Mouse (Mus musculus) forebrain, postnatal 0 days (tissue): ENCODE results near the gene Smim24. TPM values are rescaled to one million over a fixed set of nuclear protein-coding genes. Genes with fewer than 3 reads are reported as not detected.

Source experiments
- ATAC-seq: fragments of 200-750 bp; cut with Nextera tagmentation; 2 replicates; pipeline ENCODE4 v1.8.0; 2017; ENCODE audit warnings: mild to moderate bottlenecking, moderate library complexity
- DNase-seq: peaks from one replicate; pipeline ENCODE4 v3.0.0-alpha.2; 2015
- H3K27ac ChIP-seq: fragments of 300-500 bp; sonication (generic); 2 replicates; pipeline ENCODE4 v1.5.1; 2014; ENCODE audit warnings: low read depth, mild to moderate bottlenecking, antibody characterized with exemption, low read length, moderate library complexity, mixed read lengths
- H3K27me3 ChIP-seq: fragments of 300-500 bp; sonication (generic); 2 replicates; pipeline ENCODE4 v1.6.1; 2014; ENCODE audit warnings: mild to moderate bottlenecking, low read length, mixed read lengths; ENCODE audit not compliant: insufficient read depth
- H3K36me3 ChIP-seq: fragments of 300-500 bp; sonication (generic); 2 replicates; pipeline ENCODE4 v1.6.1; 2014; ENCODE audit warnings: mild to moderate bottlenecking, moderate library complexity; ENCODE audit not compliant: insufficient read depth
- H3K4me1 ChIP-seq: fragments of 300-500 bp; sonication (generic); 2 replicates; pipeline ENCODE4 v1.6.1; 2014; ENCODE audit warnings: antibody characterized with exemption; ENCODE audit not compliant: insufficient read depth
- H3K4me2 ChIP-seq: fragments of 300-500 bp; sonication (generic); 2 replicates; pipeline ENCODE4 v1.6.1; 2014; ENCODE audit warnings: low read depth, mild to moderate bottlenecking, moderate library complexity
- H3K4me3 ChIP-seq: fragments of 300-500 bp; sonication (generic); 2 replicates; pipeline ENCODE4 v1.5.1; 2014; ENCODE audit warnings: low read depth, low read length, mixed read lengths
- H3K9ac ChIP-seq: fragments of 300-500 bp; sonication (generic); 2 replicates; pipeline ENCODE4 v1.6.1; 2014; ENCODE audit warnings: mild to moderate bottlenecking
- H3K9me3 ChIP-seq: fragments of 300-500 bp; sonication (generic); 2 replicates; pipeline ENCODE4 v1.6.1; 2016; ENCODE audit warnings: low read length
- CTCF ChIP-seq: sonication (generic); IDR thresholded peaks from 2 replicates; pipeline ENCODE4 v1.5.1; 2016; ENCODE audit warnings: antibody characterized with exemption, control low read depth, low read depth
- microRNA-seq, 2 experiments: library from miRNA; unstranded; fragments of <30 nt; microRNA quantifications; one replicate each; pipeline ENCODE4; 2016
- polyA plus RNA-seq: library from polyadenylated mRNA; unstranded; fragments of >200 nt; fragmentation: Nextera tagmentation; extraction: Ambion mirVana; gene quantifications from 2 replicates; pipeline ENCODE4 v1.2.1, GENCODE M21; 2015
- total RNA-seq: library from RNA; depleted of rRNA; stranded (reverse); fragments of >200 nt; gene quantifications from 2 replicates; pipeline ENCODE4 v1.2.3, GENCODE M21; 2014; rRNA removed

Smim24 gene
- total and polyA plus RNA-seq, 2 experiments from 2014 or later = 1.3 to 1.7 TPM

DNA sequence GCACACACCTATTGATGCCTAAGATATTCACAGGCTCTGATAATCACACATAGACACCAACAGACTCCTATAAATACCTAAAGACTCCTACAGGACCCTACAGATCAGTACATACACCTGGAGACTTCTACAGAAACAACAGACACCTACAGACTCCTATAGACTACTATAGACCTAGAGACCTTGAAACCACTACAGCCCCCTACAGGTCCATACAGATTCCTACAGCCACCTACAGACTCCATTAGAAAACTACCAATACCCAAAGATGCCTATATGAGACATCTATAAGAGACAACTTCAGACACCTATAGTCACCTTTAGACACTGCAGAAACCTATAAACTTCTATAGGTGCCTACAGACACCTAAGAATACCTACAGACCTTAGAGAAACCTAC, 48.2 kb downstream of the Smim24 start:
- TF ChIP-seq CTCF = peak; percentile 38; the same call in 1 of the 2 replicates
- H3K36me3 ChIP-seq = no peaks in the 10 kb centered on the region
- no peak overlapping the region for H3K4me3 ChIP-seq
- H3K4me1 ChIP-seq = no peaks in the 10 kb centered on the region
- ATAC-seq (no peak), DNase-seq (no peak)
- no peak overlapping the region for H3K9ac ChIP-seq
- H3K27ac ChIP-seq = no peak overlapping the region
- H3K4me2 ChIP-seq = no peak overlapping the region
- H3K9me3 ChIP-seq = no peaks in the 10 kb centered on the region
- peaks cover 8% of the 10 kb centered on the region; the same call in 1 of the 2 replicates for H3K27me3 ChIP-seq

Small RNA genes within 50 kb of the gene (microRNA-seq; reads per million reads assigned to microRNA genes)
- gene Mir1191b (0.39 to 0.98 reads per million in 2 experiments), gene Mir6913 (0 to 1.2 reads per million in 2 experiments)

Other genes with a start within 250 kb of the Smim24 start
Only the 30 nearest of the 34 such genes appear.
- gene Dapk3, start 210.0 kb upstream of the Smim24 start, total RNA-seq = 64.6 and 68.9 TPM in 2 replicates
- 58.1 TPM in 2 replicates for gene Dapk3, start 210.0 kb upstream of the Smim24 start, polyA plus RNA-seq
- gene 4930442H23Rik, start 209.2 kb upstream of the Smim24 start, total RNA-seq = not detected in 2 replicates
- 0.11 and 0.24 TPM in 2 replicates for gene 4930442H23Rik, start 209.2 kb upstream of the Smim24 start, polyA plus RNA-seq
- 0.08 TPM in 1 of 2 replicates, not detected in the other for gene Nmrk2, start 191.0 kb upstream of the Smim24 start, total RNA-seq
- not detected in 2 replicates for gene Nmrk2, start 191.0 kb upstream of the Smim24 start, polyA plus RNA-seq
- gene Atcay, start 162.2 kb upstream of the Smim24 start, total RNA-seq = 163 and 170 TPM in 2 replicates
- gene Atcay, start 162.2 kb upstream of the Smim24 start, polyA plus RNA-seq = 78.8 and 79.2 TPM in 2 replicates
- gene Zfr2, start 159.9 kb upstream of the Smim24 start, total RNA-seq = 51.0 and 52.1 TPM in 2 replicates
- gene Zfr2, start 159.9 kb upstream of the Smim24 start, polyA plus RNA-seq = 13.0 and 18.7 TPM in 2 replicates
- gene Matk, start 140.1 kb upstream of the Smim24 start, total RNA-seq = 87.3 and 113 TPM in 2 replicates
- 66.4 and 79.4 TPM in 2 replicates for gene Matk, start 140.1 kb upstream of the Smim24 start, polyA plus RNA-seq
- gene Mrpl54, start 126.1 kb upstream of the Smim24 start, total RNA-seq = 90.2 and 94.9 TPM in 2 replicates
- 134 and 148 TPM in 2 replicates for gene Mrpl54, start 126.1 kb upstream of the Smim24 start, polyA plus RNA-seq
- 43.3 and 44.6 TPM in 2 replicates for gene Apba3, start 126.1 kb upstream of the Smim24 start, total RNA-seq
- 22.8 and 24.8 TPM in 2 replicates for gene Apba3, start 126.1 kb upstream of the Smim24 start, polyA plus RNA-seq
- 6.3 and 8.5 TPM in 2 replicates for gene Tjp3, start 101.5 kb upstream of the Smim24 start, total RNA-seq
- 5.7 and 6.4 TPM in 2 replicates for gene Tjp3, start 101.5 kb upstream of the Smim24 start, polyA plus RNA-seq
- gene Pip5k1c, start 100.1 kb upstream of the Smim24 start, total RNA-seq = 189 and 229 TPM in 2 replicates
- 110 and 130 TPM in 2 replicates for gene Pip5k1c, start 100.1 kb upstream of the Smim24 start, polyA plus RNA-seq
- gene Cactin, start 71.9 kb upstream of the Smim24 start, total RNA-seq = 24.2 and 43.4 TPM in 2 replicates
- 19.9 and 24.2 TPM in 2 replicates for gene Cactin, start 71.9 kb upstream of the Smim24 start, polyA plus RNA-seq
- 2.4 and 3.9 TPM in 2 replicates for gene Tbxa2r, start 64.3 kb upstream of the Smim24 start, total RNA-seq
- 3.3 and 3.4 TPM in 2 replicates for gene Tbxa2r, start 64.3 kb upstream of the Smim24 start, polyA plus RNA-seq
- 0.15 TPM in 1 of 2 replicates, not detected in the other for gene Gipc3, start 49.8 kb upstream of the Smim24 start, total RNA-seq
- not detected in 2 replicates for gene Gipc3, start 49.8 kb upstream of the Smim24 start, polyA plus RNA-seq
- 15.1 and 21.6 TPM in 2 replicates for gene Hmg20b, start 42.6 kb upstream of the Smim24 start, total RNA-seq
- gene Hmg20b, start 42.6 kb upstream of the Smim24 start, polyA plus RNA-seq = 25.1 and 25.2 TPM in 2 replicates
- gene Mfsd12, start 35.6 kb upstream of the Smim24 start, total RNA-seq = 19.8 and 23.4 TPM in 2 replicates
- gene Mfsd12, start 35.6 kb upstream of the Smim24 start, polyA plus RNA-seq = 10.1 TPM in 2 replicates
- gene 4930404N11Rik, start 27.2 kb upstream of the Smim24 start, total RNA-seq = not detected in 2 replicates
- 0.16 and 0.20 TPM in 2 replicates for gene 4930404N11Rik, start 27.2 kb upstream of the Smim24 start, polyA plus RNA-seq
- 60.2 and 67.2 TPM in 2 replicates for gene Fzr1, start 14.5 kb upstream of the Smim24 start, total RNA-seq
- 128 and 132 TPM in 2 replicates for gene Fzr1, start 14.5 kb upstream of the Smim24 start, polyA plus RNA-seq
- gene Dohh, start 8.6 kb upstream of the Smim24 start, total RNA-seq = 126 and 139 TPM in 2 replicates
- gene Dohh, start 8.6 kb upstream of the Smim24 start, polyA plus RNA-seq = 111 and 125 TPM in 2 replicates
- gene Gm48551, start 8.6 kb upstream of the Smim24 start, total RNA-seq = 2.5 and 3.3 TPM in 2 replicates
- gene Gm48551, start 8.6 kb upstream of the Smim24 start, polyA plus RNA-seq = 5.0 and 7.3 TPM in 2 replicates
- 5.8 and 16.6 TPM in 2 replicates for gene Gm48552, start 4.0 kb upstream of the Smim24 start, total RNA-seq
- 1.9 and 3.7 TPM in 2 replicates for gene Gm48552, start 4.0 kb upstream of the Smim24 start, polyA plus RNA-seq
- 9.0 and 14.5 TPM in 2 replicates for gene Nfic, start 62.6 kb downstream of the Smim24 start, total RNA-seq
- gene Nfic, start 62.6 kb downstream of the Smim24 start, polyA plus RNA-seq = 14.8 and 23.1 TPM in 2 replicates
- gene Celf5, start 89.7 kb downstream of the Smim24 start, total RNA-seq = 122 and 166 TPM in 2 replicates
- 59.9 and 71.3 TPM in 2 replicates for gene Celf5, start 89.7 kb downstream of the Smim24 start, polyA plus RNA-seq
- gene Ncln, start 103.3 kb downstream of the Smim24 start, total RNA-seq = 83.3 and 105 TPM in 2 replicates
- 57.1 and 65.0 TPM in 2 replicates for gene Ncln, start 103.3 kb downstream of the Smim24 start, polyA plus RNA-seq
- gene S1pr4, start 107.1 kb downstream of the Smim24 start, total RNA-seq = 0.38 TPM in 1 of 2 replicates, not detected in the other
- 0.31 and 0.39 TPM in 2 replicates for gene S1pr4, start 107.1 kb downstream of the Smim24 start, polyA plus RNA-seq
- 1.3 and 1.5 TPM in 2 replicates for gene Gna15, start 131.2 kb downstream of the Smim24 start, total RNA-seq
- gene Gna15, start 131.2 kb downstream of the Smim24 start, polyA plus RNA-seq = 1.3 and 1.6 TPM in 2 replicates
- gene Gna11, start 152.1 kb downstream of the Smim24 start, total RNA-seq = 110 and 114 TPM in 2 replicates
- 126 and 133 TPM in 2 replicates for gene Gna11, start 152.1 kb downstream of the Smim24 start, polyA plus RNA-seq
- 450 and 455 TPM in 2 replicates for gene Aes, start 166.4 kb downstream of the Smim24 start, total RNA-seq
- 752 and 802 TPM in 2 replicates for gene Aes, start 166.4 kb downstream of the Smim24 start, polyA plus RNA-seq
- 20.5 and 25.6 TPM in 2 replicates for gene Tle2, start 181.5 kb downstream of the Smim24 start, total RNA-seq
- 21.0 and 30.5 TPM in 2 replicates for gene Tle2, start 181.5 kb downstream of the Smim24 start, polyA plus RNA-seq
- gene Tle6, start 208.0 kb downstream of the Smim24 start, total RNA-seq = 8.7 and 14.1 TPM in 2 replicates
- gene Tle6, start 208.0 kb downstream of the Smim24 start, polyA plus RNA-seq = 4.2 and 5.1 TPM in 2 replicates
- gene BC025920, start 213.2 kb downstream of the Smim24 start, total RNA-seq = 3.8 and 4.7 TPM in 2 replicates
- gene BC025920, start 213.2 kb downstream of the Smim24 start, polyA plus RNA-seq = 1.4 TPM in 2 replicates